Mouse (Mus musculus) cortical plate, adult 2 months (tissue): ENCODE results near the gene Rsrc1.

Experiments
- CTCF ChIP-seq: fragments of 200-500 bp; IDR thresholded peaks from 2 replicates; pipeline ENCODE4 v1.5.1; 2011; ENCODE audit warnings: mild to moderate bottlenecking, control low read depth, low read length; ENCODE audit not compliant: insufficient read depth; ENCODE audit errors: extremely low read depth
- POLR2A ChIP-seq: fragments of 200-500 bp; IDR thresholded peaks from 2 replicates; pipeline ENCODE4 v1.6.1; 2011; ENCODE audit warnings: mild to moderate bottlenecking, low read length, control low read depth; ENCODE audit not compliant: insufficient read depth; ENCODE audit errors: extremely low read depth

DNA sequence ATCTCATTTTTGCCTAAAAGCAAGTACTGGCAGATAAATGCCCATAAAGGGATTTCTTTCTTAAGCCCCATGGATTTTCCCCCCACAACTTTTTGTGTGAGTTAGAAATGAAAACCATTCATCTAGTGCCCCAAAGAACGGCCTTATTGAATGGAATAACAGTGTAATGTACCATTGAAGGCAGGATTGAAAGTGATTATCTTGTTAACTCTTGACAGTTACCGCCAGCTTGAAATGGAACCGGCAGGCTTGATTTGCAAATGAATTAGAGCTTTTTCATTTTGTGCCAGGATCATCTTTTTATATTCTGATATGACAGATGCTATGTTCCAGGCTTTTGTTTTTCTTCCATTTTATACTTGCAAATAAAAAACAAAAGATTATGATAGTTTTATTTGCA, 166.1 kb downstream of the Rsrc1 start:
- TF ChIP-seq CTCF (no peak), POLR2A (no peak)
